Mouse (Mus musculus) MN1 (cell line): ENCODE data around the gene Eme1.

Experiments
- DNase-seq: peaks from one replicate; pipeline ENCODE4 v3.0.0-alpha.2; 2016; ENCODE audit warnings: low spot score

The Eme1 gene

GRCm38 (mm10) chr11:94646457-94646856, 7.3 kb downstream of the Eme1 start:
- no peak for DNase-seq

- no peak for DNase-seq
These were observed 9.1 kb downstream of the Eme1 start for GRCm38 (mm10) chr11:94644461-94645219.

- DNase-seq, result no peak
These were observed 19.3 kb downstream of the Eme1 start for GRCm38 (mm10) chr11:94634431-94634830.

GRCm38 (mm10) chr11:94632988-94633387, 20.8 kb downstream of the Eme1 start:
- no peak for DNase-seq

- no peak for DNase-seq
These were observed 21.8 kb downstream of the Eme1 start for GRCm38 (mm10) chr11:94631969-94632368.

GRCm38 (mm10) chr11:94630199-94631011, 23.4 kb downstream of the Eme1 start:
- DNase-seq, result peak; percentile 62

- no peak for DNase-seq
These were observed 23.9 kb downstream of the Eme1 start for GRCm38 (mm10) chr11:94629884-94630198.

GRCm38 (mm10) chr11:94629199-94629883, 24.4 kb downstream of the Eme1 start, which contains the start of gene Lrrc59:
Gene Lrrc59 (plus strand): TSS chr11:94629767.
- DNase-seq, result peak; percentile 92

- no peak for DNase-seq
These were observed 31.6 kb downstream of the Eme1 start for GRCm38 (mm10) chr11:94622162-94622561.

- DNase-seq, result no peak
These were observed 32.3 kb downstream of the Eme1 start for GRCm38 (mm10) chr11:94621458-94621852.

- DNase-seq, result no peak
These were observed 32.9 kb downstream of the Eme1 start for GRCm38 (mm10) chr11:94620766-94621457.

- no peak for DNase-seq
These were observed 36.1 kb downstream of the Eme1 start for GRCm38 (mm10) chr11:94617646-94618045.

GRCm38 (mm10) chr11:94615494-94615893, 38.3 kb downstream of the Eme1 start:
- peak; percentile 26 for DNase-seq

- no peak for DNase-seq
These were observed 39.2 kb downstream of the Eme1 start for GRCm38 (mm10) chr11:94614603-94615002.

- DNase-seq, result peak; percentile 23
These were observed 42.7 kb downstream of the Eme1 start for GRCm38 (mm10) chr11:94610744-94611740.

GRCm38 (mm10) chr11:94602356-94602955, 51.3 kb downstream of the Eme1 start:
- DNase-seq, result no peak

GRCm38 (mm10) chr11:94601321-94602281, 52.2 kb downstream of the Eme1 start, which contains the start of gene Acsf2:
Gene Acsf2 (minus strand): TSS chr11:94601871.
- DNase-seq, result peak; percentile 50

GRCm38 (mm10) chr11:94600447-94600846, 53.3 kb downstream of the Eme1 start:
- DNase-seq, result no peak
